Comparison of ENCODE assay signal across 8 mouse cellular contexts in genomic region chr15:102331610-102332015, GRCm38 (mm10). TPM values are rescaled to one million over a fixed set of nuclear protein-coding genes. Genes with fewer than 3 reads are reported as not detected.
A peak's percentile ranks its signal among the peaks of the same experiment; 100 is the strongest.
DNase-seq lines count a peak whose midpoint lies in the region; ATAC-seq and TF ChIP-seq lines count a peak whose summit lies in the region.

TSS of gene Myg1 (plus strand) at chr15:102331709.

- peak within 1 kb of the TSS; percentile 63 for H3K4me2 ChIP-seq in kidney, embryonic 14.5 days (replicated peaks; ENCODE audit: low read depth, low read length)

- peak within 1 kb of the TSS; percentile 64 for H3ac ChIP-seq in C2C12 (ENCODE audit: control insufficient read depth, insufficient read length, low read depth)

- H3K27ac ChIP-seq in bone marrow macrophage, adult 2 months (ENCODE audit: insufficient read depth, low read depth, low read length): peak within 1 kb of the TSS; percentile 51
- peak within 1 kb of the TSS; percentile 39 for H3K27ac ChIP-seq in embryonic fibroblast, embryonic 13.5 days (ENCODE audit: insufficient read depth, low read length)
- H3K27ac ChIP-seq in kidney, embryonic 14.5 days (ENCODE audit: low read depth, low read length): peak within 1 kb of the TSS; percentile 69

- H3K79me3 ChIP-seq in C2C12 (ENCODE audit: low read depth): peaks cover 34% of the 10 kb centered on the region

- TF ChIP-seq CTCF in C2C12 (IDR thresholded peaks at IDR 0.05; ENCODE audit: control insufficient read depth, insufficient read depth, insufficient read length): no peak
- TF ChIP-seq CTCF in bone marrow macrophage, adult 2 months (IDR thresholded peaks at IDR 0.05; ENCODE audit: low read depth, low read length): no peak
- no peak for TF ChIP-seq CTCF in embryonic fibroblast, embryonic 13.5 days (IDR thresholded peaks at IDR 0.05; ENCODE audit: borderline replicate concordance, insufficient read depth, low read length)

- peak within 1 kb of the TSS; percentile 77 for H3K9ac ChIP-seq in kidney, embryonic 14.5 days (ENCODE audit: low read depth, low read length)

- no peak for TF ChIP-seq POLR2A in bone marrow macrophage, adult 2 months (IDR thresholded peaks at IDR 0.05; ENCODE audit: borderline replicate concordance, low read depth, low read length)
- peak; percentile 81 for TF ChIP-seq POLR2A in embryonic fibroblast, embryonic 13.5 days (IDR thresholded peaks at IDR 0.05; ENCODE audit: low read depth, low read length)

- peak; percentile 93 for ATAC-seq in kidney, embryonic 14.5 days (ENCODE audit: low FRiP score, low TSS enrichment)

- H3K79me2 ChIP-seq in C2C12 (ENCODE audit: control insufficient read depth, insufficient read depth): peaks cover 50% of the 10 kb centered on the region

- H3K36me3 ChIP-seq in C2C12 (ENCODE audit: control insufficient read depth, insufficient read depth): peaks cover 66% of the 10 kb centered on the region
- H3K36me3 ChIP-seq in kidney, embryonic 14.5 days (ENCODE audit: control insufficient read depth, insufficient read depth, low read length): peaks cover 58% of the 10 kb centered on the region

- H3K4me3 ChIP-seq in C2C12 (ENCODE audit: insufficient read depth, poor library complexity, severe bottlenecking): peak within 1 kb of the TSS; percentile 64
- peak within 1 kb of the TSS; percentile 67 for H3K4me3 ChIP-seq in bone marrow macrophage, adult 2 months (ENCODE audit: insufficient read depth, low read length)
- peak within 1 kb of the TSS; percentile 86 for H3K4me3 ChIP-seq in embryonic fibroblast, embryonic 13.5 days (ENCODE audit: insufficient read depth, low read length)
- H3K4me3 ChIP-seq in kidney, embryonic 14.5 days (ENCODE audit: low read length): peak within 1 kb of the TSS; percentile 78

- peaks cover 13% of the 10 kb centered on the region for H3K4me1 ChIP-seq in bone marrow macrophage, adult 2 months (ENCODE audit: control insufficient read depth, insufficient read depth, low read length)
- 0 out of 2 replicates have a peak, but pooled peaks cover 5% of the 10 kb centered on the region for H3K4me1 ChIP-seq in embryonic fibroblast, embryonic 13.5 days (ENCODE audit: control insufficient read depth, insufficient read depth, low read length)
- H3K4me1 ChIP-seq in kidney, embryonic 14.5 days (ENCODE audit: control insufficient read depth, insufficient read depth, low read length): peaks cover 23% of the 10 kb centered on the region

- DNase-seq in heart, adult 9 months (ENCODE audit: low spot score in 2 of 2): peak; percentile 82 to 84
- DNase-seq in liver: peak; percentile 75
- DNase-seq in monocyte, adult 2 months (ENCODE audit: low read depth in 1 of 2, low spot score in 2 of 2): peak; percentile 46 to 76
- DNase-seq in spleen, postnatal 14 days (ENCODE audit: low spot score in 2 of 2): peak; percentile 52 to 73

- no peaks in the 10 kb centered on the region for H3K27me3 ChIP-seq in C2C12 (ENCODE audit: control insufficient read depth, insufficient read depth, insufficient read length)
- no peaks in the 10 kb centered on the region for H3K27me3 ChIP-seq in kidney, embryonic 14.5 days (ENCODE audit: control insufficient read depth, insufficient read depth, low read length)

- under 1% methylated on average over 30 of the region's 30 CpGs for WGBS in kidney, embryonic 14.5 days

- H3K9me3 ChIP-seq in kidney, embryonic 14.5 days (ENCODE audit: control insufficient read depth, low read length): no peaks in the 10 kb centered on the region

TF ChIP-seq in C2C12, 6 proteins besides CTCF, POLR2A, EP300 and RAD21:
- no peak for TF ChIP-seq MYOD1 (IDR thresholded peaks at IDR 0.05; ENCODE audit: control insufficient read depth, insufficient read length, low read depth)
- TF ChIP-seq USF1 (IDR thresholded peaks at IDR 0.05; ENCODE audit: low read depth): no peak
- TF ChIP-seq MAX (IDR thresholded peaks at IDR 0.05): peak; percentile 96

RNA-seq across cellular contexts. Expression of gene Myg1, which starts in this region (rescaled TPM):
- polyA plus RNA-seq in C2C12 (2012; fragmentation: generic; extraction: Trizol): 152 TPM
- polyA plus RNA-seq in bone marrow macrophage, adult 2 months (2012; ENCODE audit: insufficient read depth, insufficient read length, missing spikeins): 41.5 and 46.2 TPM in 2 replicates
- 35.7 and 42.8 TPM in 2 replicates for polyA plus RNA-seq in embryonic fibroblast, embryonic 13.5 days (2011; ENCODE audit: insufficient read length, low read depth, missing spikeins)
- 117 and 129 TPM in 2 replicates for polyA plus RNA-seq in kidney, embryonic 14.5 days (2014; fragmentation: Nextera tagmentation; extraction: Ambion mirVana)

Comparison
In these comparisons a context has a peak if more than half of its experiments do, and no peak if none do; other contexts are left out.
1. Peak in every context shown above with its lines: DNase-seq, ATAC-seq, H3K4me3 ChIP-seq and H3K27ac ChIP-seq.